Mouse (Mus musculus): Measurements from ENCODE around the gene Atp5s. TPM values are rescaled to one million over a fixed set of nuclear protein-coding genes. Genes with fewer than 3 reads are reported as not detected.

Atp5s gene
- polyA plus RNA-seq, 1 experiment from 2014 or later, result 22.2 TPM

DNA sequence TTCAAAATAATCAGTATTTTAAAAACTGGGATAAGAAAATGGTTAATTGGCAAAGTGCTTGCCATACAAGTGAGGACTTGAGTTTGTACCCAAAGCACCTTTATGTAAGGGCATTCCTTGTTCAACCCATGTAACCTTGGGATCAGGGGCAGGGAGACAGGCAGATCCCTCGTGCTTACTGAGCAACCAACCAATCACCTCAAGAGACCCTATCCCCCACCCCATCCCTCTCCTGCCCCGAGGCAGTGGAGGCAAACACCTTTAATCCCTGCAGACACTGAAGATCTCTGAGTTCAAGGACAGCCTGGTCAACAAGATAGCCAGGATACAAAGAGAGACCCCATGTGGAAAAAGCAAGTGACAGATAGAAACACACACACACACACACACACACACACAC, 1.4 kb upstream of the Atp5s start:
- DNase-seq (ENCODE audit: low spot score) (no peak), ATAC-seq (ENCODE audit: low FRiP score) (no peak)
- 75% methylated on average over 2 of the region's 2 CpGs for WGBS
- Histone ChIP-seq H3K27me3 (ENCODE audit: control insufficient read depth, insufficient read depth, low read length) (no peaks in the 10 kb centered on the region), H3K9me3 (ENCODE audit: control insufficient read depth, low read length) (no peaks in the 10 kb centered on the region), H3K4me3 (ENCODE audit: low read depth, low read length) (no peak overlapping the region), H3K4me1 (replicated peaks; ENCODE audit: control insufficient read depth, insufficient read depth, low read length) (0 out of 2 replicates have a peak, but pooled peaks cover 2% of the 10 kb centered on the region), H3K27ac (ENCODE audit: low read depth, low read length) (no peak overlapping the region), H3K9ac (ENCODE audit: low read depth, low read length) (no peak overlapping the region), H3K4me2 (replicated peaks; ENCODE audit: low read depth, low read length) (0 out of 2 replicates have a peak overlapping the region, but pooled peaks have one; percentile 75), H3K36me3 (ENCODE audit: control insufficient read depth, insufficient read depth, low read length) (no peaks in the 10 kb centered on the region)

DNA sequence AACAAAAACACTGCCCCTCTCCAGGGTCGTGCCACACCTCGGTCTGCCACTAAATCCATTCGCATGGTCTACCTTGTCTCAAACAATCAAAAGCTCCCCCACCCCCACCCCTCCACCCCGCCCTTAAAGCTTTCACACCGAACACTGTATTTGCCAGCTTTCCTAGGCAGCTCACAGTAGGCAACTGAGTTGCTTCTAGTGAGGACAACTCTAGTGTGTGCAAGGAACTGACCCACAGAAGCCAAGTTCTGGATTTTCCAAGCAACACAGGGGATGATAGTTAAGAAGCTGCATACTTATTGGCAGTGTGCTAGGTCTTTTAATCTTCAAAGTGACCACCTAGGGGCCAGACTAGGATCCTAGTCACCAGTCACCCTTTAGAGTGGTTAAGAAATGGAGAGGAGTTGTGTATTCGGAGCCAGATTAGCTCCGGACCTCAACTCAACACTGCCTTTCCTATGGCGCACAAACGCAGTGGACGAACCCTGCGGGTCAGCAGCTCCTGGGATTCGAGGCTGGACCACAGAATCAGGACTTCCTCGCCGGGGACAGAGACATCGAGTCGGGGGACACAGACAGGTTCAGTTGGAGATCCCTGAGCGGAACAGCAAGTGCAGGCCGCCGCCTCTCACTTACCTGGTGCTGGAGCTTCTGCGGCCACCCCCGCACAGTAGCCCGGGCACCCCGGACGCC, 586 bp upstream of the Atp5s start:
- DNase-seq (ENCODE audit: low spot score), result no peak
- H3K4me1 ChIP-seq (replicated peaks; ENCODE audit: control insufficient read depth, insufficient read depth, low read length), result 0 out of 2 replicates have a peak, but pooled peaks cover 2% of the 10 kb centered on the region
- H3K4me2 ChIP-seq (replicated peaks; ENCODE audit: low read depth, low read length), result peak overlapping the region; percentile 75
- H3K4me3 ChIP-seq (ENCODE audit: low read depth, low read length), result peak overlapping the region; percentile 73
- H3K27ac ChIP-seq (ENCODE audit: low read depth, low read length), result no peak overlapping the region
- 3% methylated on average over 24 of the region's 24 CpGs for whole genome bisulfite sequencing
- no peaks in the 10 kb centered on the region for H3K27me3 ChIP-seq (ENCODE audit: control insufficient read depth, insufficient read depth, low read length)
- no peaks in the 10 kb centered on the region for H3K9me3 ChIP-seq (ENCODE audit: control insufficient read depth, low read length)
- peak overlapping the region; percentile 60 for H3K9ac ChIP-seq (ENCODE audit: low read depth, low read length)
- no peaks in the 10 kb centered on the region for H3K36me3 ChIP-seq (ENCODE audit: control insufficient read depth, insufficient read depth, low read length)
- no peak for ATAC-seq (ENCODE audit: low FRiP score)

DNA sequence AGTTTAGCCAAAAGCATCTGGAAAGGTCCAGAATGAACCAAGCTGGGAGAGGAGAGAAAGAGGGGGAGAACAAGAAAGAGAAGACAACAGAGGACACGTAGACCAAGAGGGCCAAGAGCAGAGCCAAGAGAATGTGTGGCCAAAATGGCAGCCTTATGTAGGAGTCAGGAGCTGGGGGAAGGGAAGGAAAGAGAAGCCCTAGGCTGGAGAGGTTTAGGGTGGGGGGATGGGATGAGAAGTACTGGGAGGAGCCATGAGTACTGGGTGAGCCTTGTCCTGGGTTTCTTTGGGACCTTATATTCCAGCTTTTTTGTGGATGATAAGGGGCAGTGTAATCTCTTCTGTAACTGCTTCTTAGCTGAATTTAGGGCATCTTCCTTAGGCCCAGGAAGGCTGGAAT, 4.5 kb downstream of the Atp5s start:
- DNase-seq (ENCODE audit: low spot score) (no peak), ATAC-seq (ENCODE audit: low FRiP score) (no peak)
- WGBS, result 92% methylated on average over 1 of the region's 1 CpGs
- H3K9me3 ChIP-seq (ENCODE audit: control insufficient read depth, low read length), result no peaks in the 10 kb centered on the region
- H3K4me3 ChIP-seq (ENCODE audit: low read depth, low read length), result no peak overlapping the region
- H3K36me3 ChIP-seq (ENCODE audit: control insufficient read depth, insufficient read depth, low read length), result no peaks in the 10 kb centered on the region
- no peaks in the 10 kb centered on the region for H3K4me1 ChIP-seq (replicated peaks; ENCODE audit: control insufficient read depth, insufficient read depth, low read length)
- no peak overlapping the region for H3K27ac ChIP-seq (ENCODE audit: low read depth, low read length)
- no peak overlapping the region for H3K4me2 ChIP-seq (replicated peaks; ENCODE audit: low read depth, low read length)
- no peak overlapping the region for H3K9ac ChIP-seq (ENCODE audit: low read depth, low read length)
- H3K27me3 ChIP-seq (ENCODE audit: control insufficient read depth, insufficient read depth, low read length), result no peaks in the 10 kb centered on the region

DNA sequence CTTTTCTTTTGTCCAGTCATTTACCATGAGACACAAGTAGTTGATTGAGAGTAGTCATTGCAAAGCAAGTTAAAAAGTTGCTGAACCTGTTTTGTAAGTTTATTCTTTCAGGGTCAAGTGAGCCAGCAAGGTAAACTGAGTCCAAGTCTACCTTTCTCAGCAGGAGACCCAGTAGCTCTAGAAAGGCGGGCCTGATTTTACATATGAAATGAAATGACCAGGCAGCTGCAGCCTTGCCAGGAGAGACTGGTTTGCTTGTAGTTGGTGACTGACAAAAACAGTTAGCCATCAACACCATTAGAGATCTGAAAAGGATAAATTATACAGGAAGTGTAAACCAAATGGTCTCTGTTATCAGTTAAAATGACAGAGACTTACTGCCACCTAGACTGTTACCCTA, 5.6 kb downstream of the Atp5s start:
- Histone ChIP-seq H3K4me2 (replicated peaks; ENCODE audit: low read depth, low read length) (no peak overlapping the region), H3K36me3 (ENCODE audit: control insufficient read depth, insufficient read depth, low read length) (no peaks in the 10 kb centered on the region), H3K27me3 (ENCODE audit: control insufficient read depth, insufficient read depth, low read length) (no peaks in the 10 kb centered on the region), H3K9me3 (ENCODE audit: control insufficient read depth, low read length) (no peaks in the 10 kb centered on the region), H3K4me1 (replicated peaks; ENCODE audit: control insufficient read depth, insufficient read depth, low read length) (no peaks in the 10 kb centered on the region), H3K9ac (ENCODE audit: low read depth, low read length) (no peak overlapping the region), H3K27ac (ENCODE audit: low read depth, low read length) (no peak overlapping the region), H3K4me3 (ENCODE audit: low read depth, low read length) (no peak overlapping the region)
- DNase-seq (ENCODE audit: low spot score) (no peak), ATAC-seq (ENCODE audit: low FRiP score) (no peak)
- WGBS, result 70% methylated on average over 1 of the region's 1 CpGs

DNA sequence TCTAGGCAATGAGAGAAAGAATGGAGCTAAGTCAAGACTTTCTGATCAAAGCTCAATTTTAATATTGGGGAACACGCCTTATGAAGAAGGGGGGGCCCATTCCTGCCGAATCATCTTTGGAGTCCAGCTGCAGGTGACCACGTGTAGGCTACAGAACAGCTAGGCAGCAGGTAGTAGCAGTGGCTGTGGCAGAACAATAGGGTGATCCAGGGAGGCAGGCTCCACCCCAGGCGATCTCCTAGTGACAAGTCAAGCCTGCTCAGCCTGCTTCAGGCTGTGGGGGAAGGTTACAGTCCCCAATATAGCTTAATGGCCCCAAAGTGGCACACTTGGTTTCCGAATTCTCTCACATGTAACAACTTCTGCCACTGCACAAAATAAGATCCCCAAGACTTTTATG, 7.5 kb downstream of the Atp5s start:
- Histone ChIP-seq H3K4me1 (replicated peaks; ENCODE audit: control insufficient read depth, insufficient read depth, low read length) (no peaks in the 10 kb centered on the region), H3K4me2 (replicated peaks; ENCODE audit: low read depth, low read length) (no peak overlapping the region), H3K9ac (ENCODE audit: low read depth, low read length) (no peak overlapping the region), H3K4me3 (ENCODE audit: low read depth, low read length) (no peak overlapping the region), H3K9me3 (ENCODE audit: control insufficient read depth, low read length) (no peaks in the 10 kb centered on the region), H3K27me3 (ENCODE audit: control insufficient read depth, insufficient read depth, low read length) (no peaks in the 10 kb centered on the region), H3K36me3 (ENCODE audit: control insufficient read depth, insufficient read depth, low read length) (no peaks in the 10 kb centered on the region), H3K27ac (ENCODE audit: low read depth, low read length) (no peak overlapping the region)
- WGBS, result 43% methylated on average over 5 of the region's 5 CpGs
- DNase-seq (ENCODE audit: low spot score), result no peak
- ATAC-seq (ENCODE audit: low FRiP score), result no peak

DNA sequence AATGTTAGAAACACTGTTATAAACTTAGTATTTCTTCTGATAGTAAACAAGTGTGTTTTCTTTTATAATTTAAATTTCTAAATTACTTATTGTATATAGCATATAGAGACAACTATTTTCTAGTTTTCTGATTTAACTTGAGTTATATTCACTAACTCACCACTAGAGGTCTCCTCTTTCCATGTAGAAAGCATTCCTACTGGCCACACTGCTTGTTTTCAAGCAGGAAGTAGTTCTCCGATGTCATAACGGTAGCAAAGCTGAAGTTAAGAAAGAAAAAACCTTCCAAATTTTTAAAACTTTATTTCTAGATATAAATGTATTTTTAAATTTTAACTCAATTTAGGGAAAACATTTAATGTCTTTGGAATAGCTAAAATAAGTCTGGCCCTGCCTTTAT, 8.8 kb downstream of the Atp5s start:
- Histone ChIP-seq H3K9me3 (ENCODE audit: control insufficient read depth, low read length) (no peaks in the 10 kb centered on the region), H3K36me3 (ENCODE audit: control insufficient read depth, insufficient read depth, low read length) (no peaks in the 10 kb centered on the region), H3K9ac (ENCODE audit: low read depth, low read length) (no peak overlapping the region), H3K4me3 (ENCODE audit: low read depth, low read length) (no peak overlapping the region), H3K4me2 (replicated peaks; ENCODE audit: low read depth, low read length) (no peak overlapping the region), H3K4me1 (replicated peaks; ENCODE audit: control insufficient read depth, insufficient read depth, low read length) (no peaks in the 10 kb centered on the region), H3K27me3 (ENCODE audit: control insufficient read depth, insufficient read depth, low read length) (no peaks in the 10 kb centered on the region), H3K27ac (ENCODE audit: low read depth, low read length) (no peak overlapping the region)
- peak; percentile 17 for DNase-seq (ENCODE audit: low spot score)
- WGBS, result 18% methylated on average over 2 of the region's 2 CpGs
- no peak for ATAC-seq (ENCODE audit: low FRiP score)

DNA sequence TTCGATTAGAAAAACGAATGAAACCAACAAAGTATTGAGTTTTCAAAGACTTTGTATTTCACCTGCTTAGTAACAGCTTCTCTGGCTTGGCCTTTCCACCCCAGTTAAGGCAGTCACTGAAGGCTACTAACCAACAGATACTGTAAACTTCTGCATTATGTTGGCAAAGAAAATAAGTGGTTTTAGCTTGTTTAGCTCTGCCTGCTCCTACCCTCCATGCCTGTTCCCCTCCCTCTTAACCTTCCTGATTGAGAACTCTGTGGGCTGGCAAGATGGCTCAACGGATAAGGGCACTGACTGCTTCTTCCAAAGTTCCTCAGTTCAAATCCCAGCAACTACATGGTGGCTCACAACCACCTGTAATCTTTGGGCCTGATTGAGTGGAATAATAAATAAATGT, 9.2 kb downstream of the Atp5s start:
- Histone ChIP-seq H3K4me1 (replicated peaks; ENCODE audit: control insufficient read depth, insufficient read depth, low read length) (no peaks in the 10 kb centered on the region), H3K4me3 (ENCODE audit: low read depth, low read length) (no peak overlapping the region), H3K27me3 (ENCODE audit: control insufficient read depth, insufficient read depth, low read length) (no peaks in the 10 kb centered on the region), H3K9me3 (ENCODE audit: control insufficient read depth, low read length) (no peaks in the 10 kb centered on the region), H3K9ac (ENCODE audit: low read depth, low read length) (no peak overlapping the region), H3K36me3 (ENCODE audit: control insufficient read depth, insufficient read depth, low read length) (no peaks in the 10 kb centered on the region), H3K27ac (ENCODE audit: low read depth, low read length) (no peak overlapping the region), H3K4me2 (replicated peaks; ENCODE audit: low read depth, low read length) (no peak overlapping the region)
- DNase-seq (ENCODE audit: low spot score) (no peak), ATAC-seq (ENCODE audit: low FRiP score) (no peak)
- WGBS, result 88% methylated on average over 3 of the region's 3 CpGs

DNA sequence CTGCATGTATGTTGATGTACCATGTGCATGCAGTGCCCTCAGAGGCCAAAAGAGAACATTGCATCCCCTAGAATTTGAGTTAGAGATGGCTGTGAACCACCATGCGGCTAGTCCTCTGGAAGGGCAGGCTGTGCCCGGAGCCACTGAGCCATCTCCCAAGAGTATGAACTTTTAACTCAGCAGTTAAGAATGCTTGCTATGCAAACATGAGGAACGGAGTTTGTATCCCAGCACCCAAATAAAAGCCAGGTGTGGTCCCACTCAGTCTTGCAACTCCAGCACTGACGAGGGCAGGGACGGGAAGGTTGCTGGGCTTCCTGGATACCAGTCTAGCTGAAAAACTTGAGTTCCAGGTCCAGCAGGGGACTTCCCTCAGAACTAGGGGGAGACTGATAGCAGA, 17.2 kb downstream of the Atp5s start:
- ATAC-seq (ENCODE audit: low FRiP score), result no peak
- no peaks in the 10 kb centered on the region for H3K36me3 ChIP-seq (ENCODE audit: control insufficient read depth, insufficient read depth, low read length)
- no peak overlapping the region for H3K27ac ChIP-seq (ENCODE audit: low read depth, low read length)
- H3K9me3 ChIP-seq (ENCODE audit: control insufficient read depth, low read length), result no peaks in the 10 kb centered on the region
- no peaks in the 10 kb centered on the region for H3K27me3 ChIP-seq (ENCODE audit: control insufficient read depth, insufficient read depth, low read length)
- H3K4me1 ChIP-seq (replicated peaks; ENCODE audit: control insufficient read depth, insufficient read depth, low read length), result no peaks in the 10 kb centered on the region
- H3K4me2 ChIP-seq (replicated peaks; ENCODE audit: low read depth, low read length), result no peak overlapping the region
- no peak for DNase-seq (ENCODE audit: low spot score)
- H3K4me3 ChIP-seq (ENCODE audit: low read depth, low read length), result no peak overlapping the region
- H3K9ac ChIP-seq (ENCODE audit: low read depth, low read length), result no peak overlapping the region
- 82% methylated on average over 5 of the region's 5 CpGs for WGBS

DNA sequence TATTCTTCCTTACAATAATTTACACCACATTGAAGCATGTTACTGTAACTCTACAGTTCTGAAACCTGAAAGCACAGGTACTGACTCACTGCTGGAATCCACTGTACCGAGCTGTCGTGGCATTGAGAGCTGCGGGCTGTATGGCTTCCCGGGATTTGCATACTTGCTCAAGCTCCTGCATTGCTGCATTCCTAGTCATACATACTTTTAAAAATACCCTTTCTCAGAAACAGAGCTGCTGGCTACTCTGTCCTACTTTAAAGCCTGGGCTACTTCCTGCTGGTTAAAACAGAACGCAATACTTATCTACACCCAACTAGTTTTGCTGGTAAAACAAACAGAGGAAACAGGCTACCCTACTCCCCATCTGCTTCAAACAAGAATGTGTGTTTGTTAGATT, 19.4 kb downstream of the Atp5s start:
- no peak overlapping the region for H3K27ac ChIP-seq (ENCODE audit: low read depth, low read length)
- H3K9me3 ChIP-seq (ENCODE audit: control insufficient read depth, low read length), result no peaks in the 10 kb centered on the region
- no peak for DNase-seq (ENCODE audit: low spot score)
- WGBS, result 88% methylated on average over 5 of the region's 5 CpGs
- H3K27me3 ChIP-seq (ENCODE audit: control insufficient read depth, insufficient read depth, low read length), result no peaks in the 10 kb centered on the region
- H3K9ac ChIP-seq (ENCODE audit: low read depth, low read length), result no peak overlapping the region
- H3K36me3 ChIP-seq (ENCODE audit: control insufficient read depth, insufficient read depth, low read length), result no peaks in the 10 kb centered on the region
- no peaks in the 10 kb centered on the region for H3K4me1 ChIP-seq (replicated peaks; ENCODE audit: control insufficient read depth, insufficient read depth, low read length)
- H3K4me3 ChIP-seq (ENCODE audit: low read depth, low read length), result no peak overlapping the region
- no peak overlapping the region for H3K4me2 ChIP-seq (replicated peaks; ENCODE audit: low read depth, low read length)
- ATAC-seq (ENCODE audit: low FRiP score), result no peak
